Mouse (Mus musculus): ENCODE results near the gene Ccdc14.

DNA sequence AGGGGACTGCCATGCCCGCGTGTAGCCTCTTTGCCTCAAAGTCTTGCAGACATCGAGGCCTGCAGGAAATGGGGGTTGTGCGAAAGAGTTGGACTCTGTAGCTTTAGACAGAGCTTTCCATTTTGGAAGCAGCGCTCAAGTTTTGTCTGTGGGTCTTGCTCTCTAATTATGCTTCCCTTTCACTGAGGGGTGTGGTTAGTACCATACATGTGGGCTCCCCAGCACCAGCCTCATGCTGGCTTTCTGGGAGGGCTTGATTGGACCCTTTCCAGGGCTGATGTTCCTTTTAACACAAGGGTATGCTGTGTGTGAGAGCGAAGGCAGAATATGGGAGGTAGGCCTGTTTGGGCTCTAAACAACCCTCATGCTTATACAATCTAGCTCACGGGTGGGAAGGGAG is 66.6 kb downstream of the Ccdc14 start:
- TF ChIP-seq CTCF (IDR thresholded peaks at IDR 0.05; ENCODE audit: borderline replicate concordance, insufficient read depth, low read depth, low read length): no peak
- TF ChIP-seq POLR2A (IDR thresholded peaks at IDR 0.05; ENCODE audit: borderline replicate concordance, insufficient read depth, low read length): no peak
